Mouse (Mus musculus): ENCODE measurements at regions not wholly inside any gene's neighbourhood (a gene's known extent, or its start where the extent isn't known, plus 50 kb on each side); places are given as distances from the start of the nearest gene placed in this dataset.

DNA sequence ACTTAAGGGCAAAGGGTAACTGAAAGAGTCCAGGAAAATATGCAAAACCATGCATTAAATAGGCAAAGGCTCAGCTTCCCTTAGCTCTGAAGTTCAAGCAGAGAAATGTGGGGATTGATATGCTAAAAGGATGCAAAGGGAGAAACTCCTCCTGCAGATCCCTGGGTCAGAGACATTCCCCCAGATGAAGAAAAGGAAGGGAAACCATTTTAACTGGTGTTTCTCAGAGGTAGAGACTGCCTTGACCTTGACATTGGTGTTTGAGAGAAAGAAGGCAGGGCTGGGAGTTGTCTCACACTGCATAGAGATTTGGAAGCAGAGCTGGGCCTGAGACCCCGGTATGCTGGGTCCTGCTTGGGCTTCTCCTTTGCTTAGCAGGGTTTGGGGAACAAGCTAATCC, 155.8 kb upstream of the 4930535I16Rik start:
- Histone ChIP-seq H3K27me3 (ENCODE audit: control insufficient read depth, insufficient read depth, low read length) (no peaks in the 10 kb centered on the region), H3K4me3 (ENCODE audit: extremely low read depth, insufficient read depth, insufficient read length) (no peak overlapping the region), H3K27ac (ENCODE audit: insufficient read depth, low read length) (no peak overlapping the region), H3K36me3 (ENCODE audit: control insufficient read depth, insufficient read depth, low read length) (no peaks in the 10 kb centered on the region), H3K4me1 (ENCODE audit: control insufficient read depth, insufficient read depth, insufficient read length) (no peaks in the 10 kb centered on the region)
- WGBS: 74% methylated on average over 1 of the region's 1 CpGs
- DNase-seq (ENCODE audit: low read depth in 1 of 2, low spot score in 2 of 2): no peak
- no peak for TF ChIP-seq CTCF (IDR thresholded peaks at IDR 0.05; ENCODE audit: extremely low read depth, insufficient read depth, insufficient read length, insufficient replicate concordance)
- TF ChIP-seq POLR2A (IDR thresholded peaks at IDR 0.05; ENCODE audit: low read depth, low read length): no peak

DNA sequence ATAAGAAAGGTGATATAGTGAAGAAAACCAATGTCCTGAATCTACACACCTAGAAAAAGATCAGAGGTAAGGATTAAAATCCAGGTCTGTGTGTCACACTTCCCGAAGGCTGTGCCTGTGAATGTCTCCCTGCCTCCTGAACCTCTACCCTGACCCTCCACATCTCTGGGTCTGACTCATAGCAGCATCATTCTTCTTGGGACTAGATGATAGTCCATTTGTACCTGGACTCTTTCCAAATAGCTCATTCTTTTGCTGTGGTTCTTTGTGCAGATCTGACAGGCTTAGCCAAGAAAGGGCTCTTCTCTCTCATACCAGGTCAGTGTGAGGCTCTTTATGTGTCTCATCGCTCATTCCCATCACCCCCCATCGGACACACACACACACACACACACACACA, 146.8 kb upstream of the 4930535I16Rik start:
- Histone ChIP-seq H3K4me3 (ENCODE audit: extremely low read depth, insufficient read depth, insufficient read length) (no peak overlapping the region), H3K27ac (ENCODE audit: insufficient read depth, low read length) (no peak overlapping the region), H3K36me3 (ENCODE audit: control insufficient read depth, insufficient read depth, low read length) (no peaks in the 10 kb centered on the region), H3K4me1 (ENCODE audit: control insufficient read depth, insufficient read depth, insufficient read length) (no peaks in the 10 kb centered on the region), H3K27me3 (ENCODE audit: control insufficient read depth, insufficient read depth, low read length) (no peaks in the 10 kb centered on the region)
- 68% methylated on average over 3 of the region's 3 CpGs for WGBS
- DNase-seq (ENCODE audit: low read depth in 1 of 2, low spot score in 2 of 2): no peak
- TF ChIP-seq POLR2A (IDR thresholded peaks at IDR 0.05; ENCODE audit: low read depth, low read length) (no peak), CTCF (IDR thresholded peaks at IDR 0.05; ENCODE audit: extremely low read depth, insufficient read depth, insufficient read length, insufficient replicate concordance) (no peak)

DNA sequence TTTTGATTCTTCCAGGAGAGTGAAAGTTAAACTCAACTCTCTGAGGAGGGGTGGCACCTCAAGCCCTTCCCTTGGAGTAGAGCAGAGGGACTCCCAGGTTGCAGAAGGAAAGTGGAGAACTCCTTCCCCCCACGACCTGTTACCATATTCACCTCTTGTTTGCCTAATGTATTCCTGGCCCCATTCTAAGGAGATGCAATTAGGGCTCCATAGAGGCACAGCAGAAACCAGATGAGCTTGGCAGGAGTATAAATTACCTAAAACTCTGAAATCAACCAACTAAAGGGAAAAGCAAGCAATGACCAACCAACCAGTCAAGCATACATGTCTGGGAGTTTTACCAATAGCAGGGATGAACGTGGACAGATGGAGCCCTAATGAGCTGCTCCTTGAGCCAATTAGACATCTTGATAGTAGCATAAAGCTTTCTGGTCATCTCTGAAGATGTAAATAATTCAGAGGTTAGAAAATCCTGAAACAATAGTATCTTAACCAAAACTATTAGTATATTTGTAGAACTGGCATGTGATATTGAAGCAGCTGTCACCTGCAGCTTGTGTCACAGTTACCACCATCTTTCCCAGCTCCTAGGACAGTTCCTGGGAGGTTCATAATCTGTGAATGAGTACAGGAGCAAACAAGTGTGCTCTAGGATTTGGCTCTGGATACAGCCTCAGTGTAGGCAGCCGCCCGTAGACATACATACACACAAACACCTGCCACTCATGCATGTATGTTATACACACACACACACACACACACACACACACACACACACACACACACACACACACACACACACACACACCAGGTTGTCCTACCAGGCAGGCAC, 145.7 kb upstream of the 4930535I16Rik start:
- Histone ChIP-seq H3K4me3 (ENCODE audit: extremely low read depth, insufficient read depth, insufficient read length) (no peak overlapping the region), H3K27me3 (ENCODE audit: control insufficient read depth, insufficient read depth, low read length) (no peaks in the 10 kb centered on the region), H3K27ac (ENCODE audit: insufficient read depth, low read length) (no peak overlapping the region), H3K4me1 (ENCODE audit: control insufficient read depth, insufficient read depth, insufficient read length) (no peaks in the 10 kb centered on the region), H3K36me3 (ENCODE audit: control insufficient read depth, insufficient read depth, low read length) (no peaks in the 10 kb centered on the region)
- no peak for TF ChIP-seq CTCF (IDR thresholded peaks at IDR 0.05; ENCODE audit: extremely low read depth, insufficient read depth, insufficient read length, insufficient replicate concordance)
- no peak for TF ChIP-seq POLR2A (IDR thresholded peaks at IDR 0.05; ENCODE audit: low read depth, low read length)
- WGBS: 75% methylated on average over 4 of the region's 4 CpGs
- DNase-seq (ENCODE audit: low read depth in 1 of 2, low spot score in 2 of 2): no peak

DNA sequence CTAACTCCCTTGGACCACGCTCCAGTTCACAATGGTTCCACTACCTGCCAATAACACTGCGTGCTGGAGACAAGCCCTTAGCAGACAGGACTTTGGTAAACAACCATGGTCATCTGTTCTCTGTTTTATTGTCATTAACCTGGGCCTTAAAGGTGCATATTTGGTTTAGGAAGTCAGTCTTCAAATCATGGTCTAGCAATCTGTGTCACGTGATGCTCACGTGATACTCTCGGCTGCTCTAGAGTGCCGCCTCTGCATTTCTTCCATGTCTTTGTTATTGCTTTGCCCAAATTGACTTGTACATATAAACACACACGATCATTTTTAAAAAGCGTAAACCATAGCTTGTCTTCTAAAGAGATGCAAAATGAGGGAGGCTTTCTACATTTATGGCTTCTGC, 139.8 kb upstream of the 4930535I16Rik start:
- no peak for DNase-seq (ENCODE audit: low read depth in 1 of 2, low spot score in 2 of 2)
- H3K27me3 ChIP-seq (ENCODE audit: control insufficient read depth, insufficient read depth, low read length): no peaks in the 10 kb centered on the region
- H3K4me1 ChIP-seq (ENCODE audit: control insufficient read depth, insufficient read depth, insufficient read length): no peaks in the 10 kb centered on the region
- WGBS: 92% methylated on average over 8 of the region's 8 CpGs
- H3K36me3 ChIP-seq (ENCODE audit: control insufficient read depth, insufficient read depth, low read length): no peaks in the 10 kb centered on the region
- H3K27ac ChIP-seq (ENCODE audit: insufficient read depth, low read length): no peak overlapping the region
- TF ChIP-seq CTCF (IDR thresholded peaks at IDR 0.05; ENCODE audit: extremely low read depth, insufficient read depth, insufficient read length, insufficient replicate concordance): no peak
- TF ChIP-seq POLR2A (IDR thresholded peaks at IDR 0.05; ENCODE audit: low read depth, low read length): no peak
- H3K4me3 ChIP-seq (ENCODE audit: extremely low read depth, insufficient read depth, insufficient read length): no peak overlapping the region

DNA sequence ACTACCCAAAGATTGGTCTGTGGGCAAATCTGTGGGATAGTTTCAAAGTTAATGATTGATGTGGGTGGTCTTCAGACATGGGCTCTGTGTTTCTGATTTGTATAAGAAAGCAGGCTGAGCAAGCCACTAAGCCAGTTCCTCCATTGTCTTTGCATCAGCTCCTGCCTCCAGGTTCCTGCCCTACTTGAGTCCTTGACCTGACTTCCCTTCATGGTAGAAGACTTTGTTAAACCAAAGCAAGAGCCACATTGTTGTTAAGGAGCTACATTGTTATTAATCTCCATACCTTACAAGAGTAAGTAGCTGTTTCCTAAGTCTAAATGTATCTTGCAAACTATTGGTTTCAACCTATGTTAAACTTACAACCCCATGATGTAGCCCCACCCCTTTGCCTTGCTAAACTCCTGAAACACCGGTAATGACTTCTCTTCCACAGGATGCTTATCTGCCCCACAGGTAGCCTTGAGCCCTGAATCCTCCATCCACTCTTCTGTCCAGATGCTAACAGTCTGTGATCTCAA, 136.5 kb upstream of the 4930535I16Rik start:
- WGBS: 84% methylated on average over 1 of the region's 1 CpGs
- Histone ChIP-seq H3K4me3 (ENCODE audit: extremely low read depth, insufficient read depth, insufficient read length) (no peak overlapping the region), H3K27ac (ENCODE audit: insufficient read depth, low read length) (no peak overlapping the region), H3K27me3 (ENCODE audit: control insufficient read depth, insufficient read depth, low read length) (no peaks in the 10 kb centered on the region), H3K4me1 (ENCODE audit: control insufficient read depth, insufficient read depth, insufficient read length) (no peaks in the 10 kb centered on the region), H3K36me3 (ENCODE audit: control insufficient read depth, insufficient read depth, low read length) (no peaks in the 10 kb centered on the region)
- TF ChIP-seq POLR2A (IDR thresholded peaks at IDR 0.05; ENCODE audit: low read depth, low read length) (no peak), CTCF (IDR thresholded peaks at IDR 0.05; ENCODE audit: extremely low read depth, insufficient read depth, insufficient read length, insufficient replicate concordance) (no peak)
- no peak for DNase-seq (ENCODE audit: low read depth in 1 of 2, low spot score in 2 of 2)

DNA sequence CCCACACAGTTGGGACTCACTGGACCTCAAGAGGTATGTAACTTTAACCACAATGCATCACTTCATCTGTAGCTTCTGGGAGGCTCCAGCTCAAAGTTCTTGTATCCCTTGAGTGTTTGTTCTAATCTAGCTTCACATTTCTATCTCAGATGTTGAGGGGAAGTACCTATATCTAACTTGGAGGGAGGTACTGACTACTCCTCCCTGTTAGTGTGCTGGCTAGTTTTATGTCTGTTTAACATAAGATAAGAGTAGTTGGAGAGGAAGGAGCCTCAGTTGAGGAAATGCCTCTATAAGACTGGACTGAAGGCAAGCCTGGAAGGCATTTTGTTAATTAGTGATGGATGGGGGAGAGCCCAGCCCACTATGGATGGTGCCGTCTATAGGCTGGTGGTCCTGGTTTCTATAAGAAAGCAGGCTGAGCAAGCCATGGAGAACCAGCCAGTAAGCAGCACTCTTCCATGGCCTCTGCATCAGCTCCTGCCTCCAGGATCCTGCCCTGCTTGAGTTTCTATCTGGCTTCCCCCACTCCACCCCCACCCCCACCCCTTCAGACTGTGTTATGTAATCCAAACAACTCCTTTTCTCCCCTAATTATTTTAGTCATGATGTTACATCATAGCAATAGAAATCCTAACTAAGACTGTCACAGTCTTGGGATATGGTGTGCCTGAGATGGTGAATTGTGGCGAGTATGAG, 135.7 kb upstream of the 4930535I16Rik start:
- no peak for TF ChIP-seq CTCF (IDR thresholded peaks at IDR 0.05; ENCODE audit: extremely low read depth, insufficient read depth, insufficient read length, insufficient replicate concordance)
- TF ChIP-seq POLR2A (IDR thresholded peaks at IDR 0.05; ENCODE audit: low read depth, low read length): no peak
- DNase-seq (ENCODE audit: low read depth in 1 of 2, low spot score in 2 of 2): no peak
- H3K4me1 ChIP-seq (ENCODE audit: control insufficient read depth, insufficient read depth, insufficient read length): no peaks in the 10 kb centered on the region
- no peaks in the 10 kb centered on the region for H3K36me3 ChIP-seq (ENCODE audit: control insufficient read depth, insufficient read depth, low read length)
- 83% methylated on average over 2 of the region's 2 CpGs for WGBS
- H3K27me3 ChIP-seq (ENCODE audit: control insufficient read depth, insufficient read depth, low read length): no peaks in the 10 kb centered on the region
- H3K27ac ChIP-seq (ENCODE audit: insufficient read depth, low read length): no peak overlapping the region
- H3K4me3 ChIP-seq (ENCODE audit: extremely low read depth, insufficient read depth, insufficient read length): no peak overlapping the region

Measured in spleen, adult 2 months (tissue).